Mouse (Mus musculus) CH12.LX (cell line): ENCODE measurements at regions not wholly inside any gene's neighbourhood (a gene's known extent, or its start where the extent isn't known, plus 50 kb on each side); places are given as distances from the start of the nearest gene placed in this dataset.
A peak's percentile ranks its signal among the peaks of the same experiment; 100 is the strongest.

ENCODE experiments used
- DNase-seq: peaks from one replicate; pipeline ENCODE4 v3.0.0-alpha.2; 2013; ENCODE audit errors: extremely low read depth
- H3K27ac ChIP-seq: 2 replicates; pipeline ENCODE4 v1.5.1; 2012; ENCODE audit warnings: low read depth, mild to moderate bottlenecking, control low read depth, moderate library complexity; ENCODE audit not compliant: insufficient read depth
- H3K27me3 ChIP-seq: replicated peaks from 2 replicates; pipeline ENCODE3; 2012; ENCODE audit warnings: inconsistent platforms
- H3K36me3 ChIP-seq, 2 experiments: replicated peaks in 1 of 2; 2 replicates each; pipeline versions ENCODE3 to v1.6.1; 2012; ENCODE audit warnings: inconsistent platforms in 1 of 2, low read length in 1 of 2, mild to moderate bottlenecking in 1 of 2, mixed read lengths in 1 of 2, moderate library complexity in 1 of 2; ENCODE audit not compliant: control insufficient read depth in 1 of 2, insufficient read depth in 1 of 2
- H3K4me1 ChIP-seq, 2 experiments: 2 replicates each; pipeline ENCODE4 v1.6.1; 2012; ENCODE audit warnings: inconsistent platforms in 1 of 2, moderate library complexity in 1 of 2; ENCODE audit not compliant: insufficient read depth in 2 of 2, control insufficient read depth in 1 of 2
- H3K4me2 ChIP-seq: 2 replicates; pipeline ENCODE4 v1.6.1; 2012; ENCODE audit warnings: low read depth, mild to moderate bottlenecking, control low read depth; ENCODE audit not compliant: poor library complexity, insufficient read depth, severe bottlenecking
- H3K4me3 ChIP-seq, 3 experiments: fragments of 150-350 bp in 1 of 3; sonication (generic) in 1 of 3; replicated peaks in 1 of 3; 2 replicates each; pipeline versions ENCODE3 to v1.5.1; 2011 to 2012; ENCODE audit warnings: low read depth in 2 of 3, low read length in 2 of 3, mild to moderate bottlenecking in 2 of 3, moderate library complexity in 2 of 3, control low read depth in 1 of 3, improper control_type of control experiment in 1 of 3, inconsistent platforms in 1 of 3, mixed read lengths in 1 of 3; ENCODE audit not compliant: poor library complexity in 1 of 3
- H3K79me2 ChIP-seq: replicated peaks from 2 replicates; pipeline ENCODE4 v1.6.1; 2012; ENCODE audit warnings: mild to moderate bottlenecking, moderate library complexity; ENCODE audit not compliant: control insufficient read depth, poor library complexity, insufficient read depth, severe bottlenecking; ENCODE audit errors: extremely low read depth
- H3K9ac ChIP-seq: 2 replicates; pipeline ENCODE4 v1.6.1; 2012; ENCODE audit warnings: low read depth, mild to moderate bottlenecking, control low read depth, moderate library complexity; ENCODE audit not compliant: insufficient read depth
- H3K9me3 ChIP-seq: replicated peaks from 2 replicates; pipeline ENCODE3; 2012; ENCODE audit warnings: low read length, inconsistent platforms, mixed read lengths
- CHD1 ChIP-seq: IDR thresholded peaks from 2 replicates; pipeline ENCODE4 v1.6.1; 2012; ENCODE audit warnings: low read depth, low read length, improper control_type of control experiment, inconsistent platforms
- CHD2 ChIP-seq: IDR thresholded peaks from 2 replicates; pipeline ENCODE4 v1.6.1; 2011; ENCODE audit warnings: low read length, improper control_type of control experiment
- CTCF ChIP-seq, 2 experiments: IDR thresholded peaks in 1 of 2; conservative IDR thresholded peaks in 1 of 2; 2 replicates each; pipeline ENCODE4 v1.5.1; 2011 to 2012; ENCODE audit warnings: low read depth in 2 of 2, low read length in 2 of 2, improper control_type of control experiment in 1 of 2, inconsistent platforms in 1 of 2, mild to moderate bottlenecking in 1 of 2, moderate library complexity in 1 of 2
- E2F4 ChIP-seq: IDR thresholded peaks from 2 replicates; pipeline ENCODE4 v1.6.1; 2011; ENCODE audit warnings: low read depth, low read length, improper control_type of control experiment; ENCODE audit not compliant: insufficient replicate concordance
- ELF1 ChIP-seq: IDR thresholded peaks from 2 replicates; pipeline ENCODE4 v1.6.1; 2014; ENCODE audit warnings: low read depth, mild to moderate bottlenecking, inconsistent platforms, low read length, improper control_type of control experiment
- EP300 ChIP-seq: IDR thresholded peaks from 2 replicates; pipeline ENCODE4 v1.6.1; 2011; ENCODE audit warnings: low read length, improper control_type of control experiment
- GABPA ChIP-seq: IDR thresholded peaks from 2 replicates; pipeline ENCODE4 v1.6.1; 2012; ENCODE audit warnings: low read depth, low read length, improper control_type of control experiment, inconsistent platforms; ENCODE audit not compliant: insufficient replicate concordance
- KAT2A ChIP-seq: IDR thresholded peaks from 2 replicates; pipeline ENCODE4 v1.6.1; 2012; ENCODE audit warnings: low read length, improper control_type of control experiment, inconsistent platforms; ENCODE audit not compliant: insufficient replicate concordance
- MAFK ChIP-seq: IDR thresholded peaks from 2 replicates; pipeline ENCODE4 v1.6.1; 2011; ENCODE audit warnings: low read length, improper control_type of control experiment; ENCODE audit not compliant: insufficient replicate concordance
- MAX ChIP-seq: IDR thresholded peaks from 2 replicates; pipeline ENCODE4 v1.6.1; 2011; ENCODE audit warnings: low read length, improper control_type of control experiment
- MEF2A ChIP-seq: IDR thresholded peaks from 2 replicates; pipeline ENCODE4 v1.6.1; 2014; ENCODE audit warnings: low read depth, mild to moderate bottlenecking, inconsistent platforms, low read length, improper control_type of control experiment, borderline replicate concordance
- MXI1 ChIP-seq: IDR thresholded peaks from 2 replicates; pipeline ENCODE4 v1.6.1; 2011; ENCODE audit warnings: mild to moderate bottlenecking, low read depth, low read length, improper control_type of control experiment
- MYC ChIP-seq: IDR thresholded peaks from 2 replicates; pipeline ENCODE4 v1.6.1; 2011; ENCODE audit warnings: low read depth, mild to moderate bottlenecking, improper control_type of control experiment, low read length
- NRF1 ChIP-seq: IDR thresholded peaks from 2 replicates; pipeline ENCODE4 v1.6.1; 2014; ENCODE audit warnings: low read depth, mild to moderate bottlenecking, inconsistent platforms, low read length, improper control_type of control experiment, moderate library complexity
- PAX5 ChIP-seq: IDR thresholded peaks from 2 replicates; pipeline ENCODE4 v1.6.1; 2012; ENCODE audit warnings: low read length, inconsistent platforms, mixed read lengths
- POLR2AphosphoS2 ChIP-seq: IDR thresholded peaks from 2 replicates; pipeline ENCODE4 v1.6.1; 2011; ENCODE audit warnings: low read depth, low read length, improper control_type of control experiment
- RAD21 ChIP-seq: IDR thresholded peaks from 2 replicates; pipeline ENCODE4 v1.6.1; 2011; ENCODE audit warnings: low read depth, mild to moderate bottlenecking, low read length, improper control_type of control experiment, moderate library complexity
- TBP ChIP-seq: conservative IDR thresholded peaks from 2 replicates; pipeline ENCODE4 v1.6.1; 2011; ENCODE audit warnings: low read depth, low read length, improper control_type of control experiment
- UBTF ChIP-seq: IDR thresholded peaks from 2 replicates; pipeline ENCODE4 v1.6.1; 2012; ENCODE audit warnings: low read depth, mild to moderate bottlenecking, inconsistent platforms, low read length, improper control_type of control experiment, moderate library complexity
- USF2 ChIP-seq: conservative IDR thresholded peaks from 2 replicates; pipeline ENCODE4 v1.6.1; 2011; ENCODE audit warnings: low read depth, low read length, improper control_type of control experiment
- ZC3H11A ChIP-seq: IDR thresholded peaks from 2 replicates; pipeline ENCODE4 v1.6.1; 2012; ENCODE audit warnings: low read depth, mild to moderate bottlenecking, inconsistent platforms, low read length, improper control_type of control experiment
- ZKSCAN1 ChIP-seq: IDR thresholded peaks from 2 replicates; pipeline ENCODE4 v1.6.1; 2012; ENCODE audit warnings: low read depth, inconsistent platforms, low read length, improper control_type of control experiment, borderline replicate concordance
- ZNF384 ChIP-seq: IDR thresholded peaks from 2 replicates; pipeline ENCODE4 v1.6.1; 2012; ENCODE audit warnings: low read depth, low read length, improper control_type of control experiment, inconsistent platforms
- dilution Hi-C: fragments of 300-500 bp; cut with MboI; formaldehyde crosslinking; loops from 2 replicates; pipeline ENCODE4 v1.14.3; 2020; ENCODE audit warnings: low sequenced_read_pairs; ENCODE audit not compliant: extremely low pct_unique_long_range_greater_than_20kb, extremely low pct_ligation_motif_present
- in situ Hi-C: fragments of 300-500 bp; cut with MboI; formaldehyde crosslinking; loops from 3 replicates; pipeline ENCODE4 v1.14.3; 2019; ENCODE audit warnings: low sequenced_read_pairs, low pct_ligation_motif_present, low pct_unique_long_range_greater_than_20kb, mixed read lengths

- Histone ChIP-seq H3K4me2 (no peak overlapping the region), H3K79me2 (no peaks in the 10 kb centered on the region), H3K36me3 (no peaks in the 10 kb centered on the region), H3K4me3 (no peak overlapping the region), H3K4me1 (no peaks in the 10 kb centered on the region), H3K9ac (no peak overlapping the region), H3K27ac (no peak overlapping the region), H3K27me3 (no peaks in the 10 kb centered on the region), H3K9me3 (no peaks in the 10 kb centered on the region)
- TF ChIP-seq EP300 (no peak), MXI1 (no peak), RAD21 (no peak), CTCF (conservative IDR thresholded peaks at IDR 0.05 in 1 of 2, IDR thresholded peaks at IDR 0.05 in 1 of 2; ENCODE audit: low read depth in 2 of 2, low read length in 2 of 2) (no peak), POLR2AphosphoS2 (no peak), PAX5 (no peak), KAT2A (no peak), ELF1 (no peak), ZKSCAN1 (no peak), NRF1 (no peak), MAX (no peak), ZNF384 (no peak), TBP (no peak), E2F4 (no peak), ZC3H11A (no peak), GABPA (no peak)
- in situ Hi-C loops: no loop called here
- no peak for DNase-seq
- dilution Hi-C loops: no loop called here
Measured at GRCm38 (mm10) chr19:54174090-54175055, 130.4 kb downstream of the Adra2a start.

DNA sequence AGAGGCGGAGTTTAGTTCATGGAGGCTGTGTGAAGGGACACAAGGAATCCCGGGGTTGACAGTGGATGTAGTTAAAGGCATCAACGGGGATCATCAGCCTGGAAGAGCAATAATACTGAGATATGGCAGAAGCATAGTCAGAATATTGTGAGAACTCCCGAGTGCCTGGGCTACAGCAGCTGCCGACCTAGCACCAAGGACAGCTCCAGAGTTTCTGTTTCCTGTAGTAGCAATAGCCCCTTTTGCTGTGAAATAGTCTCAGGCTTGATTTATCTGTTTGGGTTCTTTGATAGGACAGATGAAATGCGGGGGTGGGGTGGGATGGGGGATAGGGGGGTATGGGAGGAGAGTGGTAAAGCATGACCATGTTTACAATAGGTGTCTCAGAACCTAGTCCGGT is 131.8 kb downstream of the Adra2a start:
- no peak overlapping the region for H3K4me2 ChIP-seq
- TF ChIP-seq CHD1: no peak
- no peak for TF ChIP-seq ZNF384
- TF ChIP-seq CHD2: no peak
- no peak for TF ChIP-seq USF2
- no peak for TF ChIP-seq MAFK
- TF ChIP-seq UBTF: no peak
- TF ChIP-seq MEF2A: no peak
- no peak for TF ChIP-seq PAX5
- no peak for TF ChIP-seq MYC
- no peak for TF ChIP-seq ZC3H11A
- TF ChIP-seq, all 38 proteins: peak for 0
- dilution Hi-C loops (no loop called here), in situ Hi-C loops (no loop called here)
- peak; percentile 22 for DNase-seq
- no peaks in the 10 kb centered on the region for H3K79me2 ChIP-seq
- H3K4me1 ChIP-seq: no peaks in the 10 kb centered on the region
- no peaks in the 10 kb centered on the region for H3K9me3 ChIP-seq
- H3K27me3 ChIP-seq: no peaks in the 10 kb centered on the region
- no peak overlapping the region for H3K4me3 ChIP-seq
- no peaks in the 10 kb centered on the region for H3K36me3 ChIP-seq
- no peak overlapping the region for H3K27ac ChIP-seq
- H3K9ac ChIP-seq: no peak overlapping the region
